Mouse (Mus musculus): ENCODE data around the gene Arhgef18.

DNA sequence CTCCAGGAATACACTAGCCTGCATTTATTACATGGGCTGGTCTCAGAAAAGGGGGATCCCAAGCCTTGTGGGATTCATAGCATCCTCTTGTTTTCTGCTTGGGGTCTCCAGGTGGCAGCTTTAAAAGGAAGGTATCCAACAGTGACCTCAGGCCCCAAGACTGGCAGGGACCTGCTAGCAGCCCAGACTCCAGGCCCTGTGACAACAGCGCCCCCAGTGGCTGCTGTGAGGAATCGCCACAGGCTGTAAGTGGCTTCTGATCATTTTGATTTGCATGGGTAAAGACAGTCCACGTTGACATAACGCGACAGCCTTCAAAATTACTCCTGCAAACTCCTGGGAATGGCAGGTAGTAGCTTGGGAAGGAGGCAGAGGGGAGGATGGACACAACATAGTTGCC, 57.9 kb downstream of the Arhgef18 start:
- TF ChIP-seq CTCF (IDR thresholded peaks at IDR 0.05 in 2 of 3, conservative IDR thresholded peaks at IDR 0.05 in 1 of 3; ENCODE audit: control insufficient read depth in 1 of 3, insufficient read depth in 1 of 3, low read depth in 2 of 3, low read length in 3 of 3, poor library complexity in 1 of 3, severe bottlenecking in 1 of 3) (peak; percentile 90 to 96 (median 96)), POLR2A (IDR thresholded peaks at IDR 0.05; ENCODE audit: control insufficient read depth in 1 of 2, insufficient read depth in 1 of 2, low read depth in 1 of 2, low read length in 2 of 2, poor library complexity in 1 of 2) (no peak)

Data from MEL (cell line).